Mouse (Mus musculus): ENCODE measurements around the gene Gsc2. TPM values are rescaled to one million over a fixed set of nuclear protein-coding genes. Genes with fewer than 3 reads are reported as not detected.

The Gsc2 gene
- polyA plus RNA-seq, 1 experiment from 2014 or later: 0.30 TPM

GRCm38 (mm10) chr16:17938821-17939220 is 24.0 kb upstream of the Gsc2 start:
- no peaks in the 10 kb centered on the region for H3K36me3 ChIP-seq (ENCODE audit: control insufficient read depth, insufficient read depth)
- ATAC-seq: peak; percentile 62; the same call in 1 of the 2 replicates
- no peak overlapping the region for H3K4me3 ChIP-seq (replicated peaks; ENCODE audit: low read length)
- H3K4me2 ChIP-seq (ENCODE audit: low read length): no peak overlapping the region
- no peaks in the 10 kb centered on the region for H3K27me3 ChIP-seq (replicated peaks; ENCODE audit: control insufficient read depth, insufficient read depth, low read length)
- H3K4me1 ChIP-seq (replicated peaks; ENCODE audit: control insufficient read depth, insufficient read depth, low read length): no peaks in the 10 kb centered on the region; the same call in 1 of the 2 replicates
- H3K27ac ChIP-seq (ENCODE audit: low read length): no peak overlapping the region
- H3K9ac ChIP-seq (replicated peaks; ENCODE audit: low read depth, low read length): no peak overlapping the region
- 9% methylated on average over 7 of the region's 7 CpGs for WGBS
- no peaks in the 10 kb centered on the region for H3K9me3 ChIP-seq (ENCODE audit: control insufficient read depth, low read length)

GRCm38 (mm10) chr16:17938187-17938586 is 23.3 kb upstream of the Gsc2 start:
- no peak overlapping the region for H3K4me2 ChIP-seq (ENCODE audit: low read length)

GRCm38 (mm10) chr16:17936776-17937175 is 21.9 kb upstream of the Gsc2 start:
- Histone ChIP-seq H3K27ac (ENCODE audit: low read length) (no peak overlapping the region), H3K9me3 (ENCODE audit: control insufficient read depth, low read length) (no peaks in the 10 kb centered on the region), H3K4me2 (ENCODE audit: low read length) (no peak overlapping the region), H3K27me3 (replicated peaks; ENCODE audit: control insufficient read depth, insufficient read depth, low read length) (no peaks in the 10 kb centered on the region; the same call in 1 of the 2 replicates), H3K4me3 (replicated peaks; ENCODE audit: low read length) (no peak overlapping the region), H3K4me1 (replicated peaks; ENCODE audit: control insufficient read depth, insufficient read depth, low read length) (no peaks in the 10 kb centered on the region; the same call in 1 of the 2 replicates), H3K36me3 (ENCODE audit: control insufficient read depth, insufficient read depth) (no peaks in the 10 kb centered on the region), H3K9ac (replicated peaks; ENCODE audit: low read depth, low read length) (no peak overlapping the region)
- 78% methylated on average over 10 of the region's 10 CpGs for WGBS
- no peak for ATAC-seq

More at GRCm38 (mm10) chr16:17938187-17938586, 23.3 kb upstream of the Gsc2 start:
- 84% methylated on average over 7 of the region's 7 CpGs for WGBS
- H3K36me3 ChIP-seq (ENCODE audit: control insufficient read depth, insufficient read depth): no peaks in the 10 kb centered on the region
- no peak overlapping the region for H3K27ac ChIP-seq (ENCODE audit: low read length)
- H3K9ac ChIP-seq (replicated peaks; ENCODE audit: low read depth, low read length): no peak overlapping the region
- ATAC-seq: no peak
- no peaks in the 10 kb centered on the region for H3K9me3 ChIP-seq (ENCODE audit: control insufficient read depth, low read length)
- no peak overlapping the region for H3K4me3 ChIP-seq (replicated peaks; ENCODE audit: low read length)
- no peaks in the 10 kb centered on the region; the same call in 1 of the 2 replicates for H3K4me1 ChIP-seq (replicated peaks; ENCODE audit: control insufficient read depth, insufficient read depth, low read length)
- no peaks in the 10 kb centered on the region; the same call in 1 of the 2 replicates for H3K27me3 ChIP-seq (replicated peaks; ENCODE audit: control insufficient read depth, insufficient read depth, low read length)

- no peaks in the 10 kb centered on the region; the same call in 1 of the 2 replicates for H3K27me3 ChIP-seq (replicated peaks; ENCODE audit: control insufficient read depth, insufficient read depth, low read length)
- no peak for ATAC-seq
- no peak overlapping the region for H3K9ac ChIP-seq (replicated peaks; ENCODE audit: low read depth, low read length)
- 67% methylated on average over 3 of the region's 3 CpGs for WGBS
- H3K4me2 ChIP-seq (ENCODE audit: low read length): no peak overlapping the region
- no peak overlapping the region for H3K4me3 ChIP-seq (replicated peaks; ENCODE audit: low read length)
- no peaks in the 10 kb centered on the region for H3K36me3 ChIP-seq (ENCODE audit: control insufficient read depth, insufficient read depth)
- H3K27ac ChIP-seq (ENCODE audit: low read length): no peak overlapping the region
- no peaks in the 10 kb centered on the region; the same call in 1 of the 2 replicates for H3K4me1 ChIP-seq (replicated peaks; ENCODE audit: control insufficient read depth, insufficient read depth, low read length)
- no peaks in the 10 kb centered on the region for H3K9me3 ChIP-seq (ENCODE audit: control insufficient read depth, low read length)
Measured at GRCm38 (mm10) chr16:17934445-17934910, 19.6 kb upstream of the Gsc2 start.

- Histone ChIP-seq H3K4me1 (replicated peaks; ENCODE audit: control insufficient read depth, insufficient read depth, low read length) (peaks cover 2% of the 10 kb centered on the region; the same call in 1 of the 2 replicates), H3K4me2 (ENCODE audit: low read length) (no peak overlapping the region), H3K27me3 (replicated peaks; ENCODE audit: control insufficient read depth, insufficient read depth, low read length) (no peaks in the 10 kb centered on the region; the same call in 1 of the 2 replicates), H3K4me3 (replicated peaks; ENCODE audit: low read length) (no peak overlapping the region), H3K36me3 (ENCODE audit: control insufficient read depth, insufficient read depth) (no peaks in the 10 kb centered on the region), H3K9me3 (ENCODE audit: control insufficient read depth, low read length) (no peaks in the 10 kb centered on the region), H3K9ac (replicated peaks; ENCODE audit: low read depth, low read length) (no peak overlapping the region), H3K27ac (ENCODE audit: low read length) (no peak overlapping the region)
- ATAC-seq: no peak
- 73% methylated on average over 9 of the region's 9 CpGs for WGBS
Measured at GRCm38 (mm10) chr16:17933594-17934444, 19.0 kb upstream of the Gsc2 start.

GRCm38 (mm10) chr16:17931906-17932460 is 17.1 kb upstream of the Gsc2 start:
- H3K27ac ChIP-seq (ENCODE audit: low read length): no peak overlapping the region
- 59% methylated on average over 5 of the region's 5 CpGs for WGBS
- no peak for ATAC-seq
- H3K36me3 ChIP-seq (ENCODE audit: control insufficient read depth, insufficient read depth): no peaks in the 10 kb centered on the region
- no peak overlapping the region for H3K9ac ChIP-seq (replicated peaks; ENCODE audit: low read depth, low read length)
- no peak overlapping the region for H3K4me2 ChIP-seq (ENCODE audit: low read length)
- peaks cover 13% of the 10 kb centered on the region for H3K4me1 ChIP-seq (replicated peaks; ENCODE audit: control insufficient read depth, insufficient read depth, low read length)
- H3K4me3 ChIP-seq (replicated peaks; ENCODE audit: low read length): no peak overlapping the region
- H3K27me3 ChIP-seq (replicated peaks; ENCODE audit: control insufficient read depth, insufficient read depth, low read length): no peaks in the 10 kb centered on the region; the same call in 1 of the 2 replicates
- H3K9me3 ChIP-seq (ENCODE audit: control insufficient read depth, low read length): no peaks in the 10 kb centered on the region

- Histone ChIP-seq H3K27ac (ENCODE audit: low read length) (no peak overlapping the region), H3K36me3 (ENCODE audit: control insufficient read depth, insufficient read depth) (no peaks in the 10 kb centered on the region), H3K4me2 (ENCODE audit: low read length) (no peak overlapping the region), H3K4me3 (replicated peaks; ENCODE audit: low read length) (no peak overlapping the region), H3K9ac (replicated peaks; ENCODE audit: low read depth, low read length) (no peak overlapping the region), H3K9me3 (ENCODE audit: control insufficient read depth, low read length) (no peaks in the 10 kb centered on the region), H3K27me3 (replicated peaks; ENCODE audit: control insufficient read depth, insufficient read depth, low read length) (no peaks in the 10 kb centered on the region; the same call in 1 of the 2 replicates), H3K4me1 (replicated peaks; ENCODE audit: control insufficient read depth, insufficient read depth, low read length) (peaks cover 20% of the 10 kb centered on the region)
- 33% methylated on average over 2 of the region's 2 CpGs for WGBS
- ATAC-seq: no peak
Measured at GRCm38 (mm10) chr16:17929631-17930030, 14.8 kb upstream of the Gsc2 start.

GRCm38 (mm10) chr16:17929211-17929610 is 14.4 kb upstream of the Gsc2 start:
- no peaks in the 10 kb centered on the region; the same call in 1 of the 2 replicates for H3K27me3 ChIP-seq (replicated peaks; ENCODE audit: control insufficient read depth, insufficient read depth, low read length)
- no peaks in the 10 kb centered on the region for H3K36me3 ChIP-seq (ENCODE audit: control insufficient read depth, insufficient read depth)
- no peak; the same call in 1 of the 2 replicates for ATAC-seq
- H3K4me3 ChIP-seq (replicated peaks; ENCODE audit: low read length): no peak overlapping the region
- peaks cover 20% of the 10 kb centered on the region for H3K4me1 ChIP-seq (replicated peaks; ENCODE audit: control insufficient read depth, insufficient read depth, low read length)
- 2% methylated on average over 2 of the region's 2 CpGs for WGBS
- H3K9ac ChIP-seq (replicated peaks; ENCODE audit: low read depth, low read length): no peak overlapping the region
- H3K27ac ChIP-seq (ENCODE audit: low read length): no peak overlapping the region; the same call in 1 of the 2 replicates
- peak overlapping the region; percentile 91 for H3K4me2 ChIP-seq (ENCODE audit: low read length)
- no peaks in the 10 kb centered on the region for H3K9me3 ChIP-seq (ENCODE audit: control insufficient read depth, low read length)

- WGBS: 0% methylated on average over 9 of the region's 9 CpGs
- no peaks in the 10 kb centered on the region; the same call in 1 of the 2 replicates for H3K27me3 ChIP-seq (replicated peaks; ENCODE audit: control insufficient read depth, insufficient read depth, low read length)
- H3K4me2 ChIP-seq (ENCODE audit: low read length): peak overlapping the region; percentile 91
- H3K9me3 ChIP-seq (ENCODE audit: control insufficient read depth, low read length): no peaks in the 10 kb centered on the region
- ATAC-seq: peak; percentile 53
- peak overlapping the region; percentile 85 for H3K27ac ChIP-seq (ENCODE audit: low read length)
- peaks cover 22% of the 10 kb centered on the region for H3K4me1 ChIP-seq (replicated peaks; ENCODE audit: control insufficient read depth, insufficient read depth, low read length)
- peak overlapping the region; percentile 72 for H3K9ac ChIP-seq (replicated peaks; ENCODE audit: low read depth, low read length)
- H3K4me3 ChIP-seq (replicated peaks; ENCODE audit: low read length): peak overlapping the region; percentile 62
- H3K36me3 ChIP-seq (ENCODE audit: control insufficient read depth, insufficient read depth): no peaks in the 10 kb centered on the region
Measured at GRCm38 (mm10) chr16:17928627-17929104, 13.8 kb upstream of the Gsc2 start.

All from forebrain, embryonic 16.5 days (tissue).